Mouse (Mus musculus) embryo, embryonic 11.5 days (tissue): ENCODE measurements at regions not wholly inside any gene's neighbourhood (a gene's known extent, or its start where the extent isn't known, plus 50 kb on each side); places are given as distances from the start of the nearest gene placed in this dataset.

Experiments
- DNase-seq: peaks from one replicate; pipeline ENCODE4 v3.0.0-alpha.2; 2012; ENCODE audit warnings: low read depth, low spot score

DNA sequence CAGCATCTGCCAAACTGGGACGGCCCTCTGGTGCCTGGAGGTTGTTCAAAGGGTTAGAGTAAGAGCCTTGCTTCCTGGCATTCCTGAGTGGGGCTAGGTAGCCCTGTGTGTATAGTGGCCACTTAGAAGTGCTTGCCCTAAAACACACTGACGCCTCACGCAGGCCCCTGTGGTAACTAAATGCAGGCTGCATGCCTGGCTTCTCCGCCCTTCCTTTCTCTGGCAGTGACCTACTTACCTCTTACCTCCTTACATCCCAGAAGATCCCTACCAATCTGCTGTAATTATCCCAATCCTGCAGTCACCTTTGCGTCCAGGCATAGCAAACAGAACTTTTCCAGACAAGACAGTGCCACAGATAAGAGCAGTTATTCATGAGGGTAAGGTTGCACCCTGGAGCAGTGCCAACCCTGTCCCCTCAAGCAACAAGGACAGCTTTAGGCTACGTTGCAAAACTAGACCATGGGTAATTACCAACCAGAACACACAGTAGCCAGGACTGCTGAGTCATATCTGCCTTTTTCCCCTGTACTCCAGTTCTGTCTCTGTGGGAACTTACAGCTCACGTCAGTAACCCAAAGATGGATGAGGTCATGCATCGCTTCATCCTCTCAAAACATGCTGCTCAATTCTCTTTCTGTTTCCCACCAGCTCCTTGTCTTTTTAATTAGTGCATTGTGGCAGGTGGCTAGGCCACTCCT lies 237.6 kb upstream of the Stt3b start:
- no peak for DNase-seq

DNA sequence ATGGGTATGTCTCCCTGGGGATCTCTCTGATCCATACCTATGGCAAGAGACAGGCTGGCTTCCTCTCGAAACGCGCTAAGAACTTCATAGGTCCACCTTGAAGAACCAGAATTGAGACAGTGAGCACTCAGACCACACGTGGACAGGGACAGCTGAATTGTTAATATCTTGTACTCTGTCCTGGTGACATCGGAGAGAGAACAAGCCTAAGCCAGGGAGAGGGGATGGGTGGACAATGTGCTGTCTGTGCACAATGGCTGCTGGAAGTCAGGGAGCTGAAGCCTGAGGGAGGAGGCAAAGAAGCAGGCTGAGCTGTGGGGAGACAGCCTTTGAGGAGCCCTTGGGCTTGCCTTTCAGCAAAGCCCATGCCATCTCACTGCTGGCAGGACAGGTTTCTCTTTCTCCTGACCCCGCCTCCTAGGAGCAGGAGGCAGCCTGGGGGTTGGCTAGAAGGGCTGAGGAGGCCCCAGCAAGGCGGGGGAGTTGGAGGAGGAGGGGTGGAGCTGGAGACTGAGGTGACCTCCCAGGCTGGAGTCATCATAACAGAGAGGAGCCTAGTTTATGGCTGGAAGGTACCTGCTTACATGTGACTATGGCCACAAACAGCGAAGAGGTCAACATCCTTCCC lies 238.6 kb upstream of the Stt3b start:
- no peak for DNase-seq

GRCm38 (mm10) chr9:115551080-115551479 lies 240.9 kb upstream of the Stt3b start:
- no peak for DNase-seq

- DNase-seq: no peak
These were observed 241.3 kb upstream of the Stt3b start for GRCm38 (mm10) chr9:115551501-115551900.

- DNase-seq: no peak
These were observed 247.9 kb upstream of the Stt3b start for GRCm38 (mm10) chr9:115558131-115558530.

DNA sequence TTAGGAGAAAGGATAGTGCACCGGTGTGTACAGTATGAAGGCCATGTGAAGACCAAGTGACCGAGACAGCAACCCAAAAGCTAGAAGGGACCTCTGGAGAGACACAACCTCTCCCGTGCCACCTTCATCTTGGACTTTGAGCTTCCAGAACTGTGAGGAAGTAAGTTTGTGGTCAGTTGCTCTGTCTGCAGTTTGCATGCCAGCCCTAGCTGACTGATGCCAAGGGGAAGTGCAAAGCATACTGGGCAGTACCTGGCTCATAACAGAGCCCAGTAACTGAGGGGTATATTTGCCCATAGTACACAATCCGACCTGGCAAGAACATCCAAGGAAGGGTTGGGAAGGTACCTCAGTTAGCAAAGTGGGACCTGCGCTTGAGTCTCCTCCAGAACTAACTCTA lies 249.3 kb upstream of the Stt3b start:
- DNase-seq: no peak

- no peak for DNase-seq
These were observed 251.0 kb upstream of the Stt3b start for GRCm38 (mm10) chr9:115561207-115561606.

DNA sequence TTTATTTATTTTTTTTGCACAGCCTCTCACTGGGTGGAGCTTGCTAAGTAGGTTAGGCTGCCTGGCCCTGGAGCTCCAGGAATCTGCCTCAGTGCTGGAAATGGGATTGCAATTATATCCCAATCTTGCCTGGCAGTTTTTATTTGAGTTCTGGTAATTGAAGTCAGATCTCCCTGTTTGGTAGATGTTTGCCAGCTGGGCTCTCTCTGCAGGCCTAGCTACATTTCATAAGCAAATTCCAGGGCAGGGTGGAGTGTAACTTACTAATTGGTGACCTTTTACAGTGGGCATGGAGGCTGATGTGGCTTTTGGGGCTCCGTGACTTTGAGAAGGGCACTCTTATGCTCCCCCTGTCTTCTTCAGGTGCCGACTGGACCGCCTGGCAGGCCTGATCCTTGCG lies 252.6 kb upstream of the Stt3b start:
- no peak for DNase-seq

GRCm38 (mm10) chr9:115564366-115564765 lies 254.1 kb upstream of the Stt3b start:
- no peak for DNase-seq

DNA sequence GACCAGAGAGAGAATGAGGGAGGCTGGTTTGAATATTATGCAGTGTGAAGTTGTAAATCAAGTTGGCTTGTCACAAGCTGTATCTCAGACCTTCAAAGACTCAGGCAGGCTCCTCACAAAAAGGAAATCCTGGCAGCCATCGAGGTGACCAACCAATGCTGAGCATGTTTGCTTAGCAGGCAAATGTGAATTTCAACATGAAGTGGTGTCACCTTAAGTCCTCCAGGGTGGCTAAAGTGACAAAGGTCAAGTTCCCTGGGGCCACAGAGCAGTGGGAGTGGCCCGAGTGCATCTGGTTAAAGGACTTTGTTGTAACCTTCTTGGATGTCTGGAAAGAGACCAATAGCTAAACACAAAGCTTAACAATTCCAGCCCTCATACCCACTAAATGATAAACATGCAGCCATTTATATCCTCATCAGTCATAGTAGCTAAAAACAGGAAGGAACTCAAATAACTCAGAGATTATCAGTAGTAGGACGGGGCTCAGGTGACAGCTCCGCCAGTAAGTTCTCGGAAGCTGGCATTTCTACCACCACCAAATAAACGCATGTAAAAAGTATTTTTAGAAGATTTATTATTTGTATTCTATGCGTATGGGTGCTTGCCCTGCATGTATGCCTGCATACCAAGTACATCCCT lies 258.6 kb upstream of the Stt3b start:
- no peak for DNase-seq

DNA sequence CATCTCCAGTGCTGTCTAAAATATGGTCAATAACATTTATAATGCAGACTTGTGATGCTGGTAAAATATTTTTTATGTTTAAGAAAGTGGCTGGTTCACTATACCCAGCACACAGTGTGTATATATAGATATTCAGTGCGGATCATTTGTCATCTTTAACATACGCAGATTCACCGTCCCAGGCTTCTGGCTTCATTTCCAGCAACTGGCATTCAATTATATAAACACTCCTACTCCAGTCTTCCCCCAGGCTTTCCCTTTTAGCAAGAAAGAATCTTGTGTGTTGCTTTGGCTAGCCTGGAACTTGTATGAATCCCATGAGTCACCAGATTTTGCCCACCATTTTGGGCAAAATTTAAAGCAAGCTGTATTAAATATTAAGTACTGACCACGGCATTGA lies 260.8 kb upstream of the Stt3b start:
- no peak for DNase-seq

DNA sequence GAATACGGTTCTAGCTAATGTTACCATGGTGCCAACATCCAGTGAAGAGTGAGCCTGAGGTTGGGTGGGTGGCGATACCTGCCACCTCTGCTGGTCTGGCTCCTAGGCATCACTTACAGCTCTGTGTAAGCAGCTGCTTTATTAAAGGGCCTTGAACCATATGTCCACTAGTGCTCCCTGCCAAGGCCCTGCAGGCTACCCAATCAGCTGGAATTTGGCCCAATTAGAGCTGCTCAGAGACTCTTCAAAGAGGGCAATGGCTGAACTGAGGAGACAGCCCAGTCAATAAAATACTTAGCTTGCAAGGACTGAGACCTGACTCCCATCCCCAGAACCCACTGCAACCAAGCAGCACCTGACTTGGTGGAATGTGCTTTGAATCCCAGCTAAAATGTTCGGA lies 270.9 kb upstream of the Stt3b start:
- no peak for DNase-seq

DNA sequence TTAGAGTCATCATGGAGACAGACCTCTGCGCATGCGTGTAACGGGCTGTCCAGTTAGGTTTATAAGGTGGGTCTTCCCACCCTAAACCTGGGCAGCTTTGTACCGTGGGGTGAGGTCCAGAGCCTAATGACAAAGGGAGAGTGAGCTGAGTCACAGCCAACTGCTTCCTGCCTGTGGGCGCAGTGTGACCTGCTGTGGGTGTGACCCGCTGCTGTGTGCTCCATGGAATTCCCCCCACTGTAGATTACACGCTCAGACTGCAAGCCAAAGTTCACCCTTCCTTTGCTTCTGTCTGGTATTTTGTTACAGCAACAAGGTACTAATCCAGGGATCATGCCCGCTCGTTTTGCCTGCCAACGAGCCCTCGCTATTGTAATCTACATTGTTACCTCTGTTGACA lies 273.3 kb upstream of the Stt3b start:
- no peak for DNase-seq

- DNase-seq: no peak
These were observed 274.7 kb upstream of the Stt3b start for GRCm38 (mm10) chr9:115584874-115585273.

DNA sequence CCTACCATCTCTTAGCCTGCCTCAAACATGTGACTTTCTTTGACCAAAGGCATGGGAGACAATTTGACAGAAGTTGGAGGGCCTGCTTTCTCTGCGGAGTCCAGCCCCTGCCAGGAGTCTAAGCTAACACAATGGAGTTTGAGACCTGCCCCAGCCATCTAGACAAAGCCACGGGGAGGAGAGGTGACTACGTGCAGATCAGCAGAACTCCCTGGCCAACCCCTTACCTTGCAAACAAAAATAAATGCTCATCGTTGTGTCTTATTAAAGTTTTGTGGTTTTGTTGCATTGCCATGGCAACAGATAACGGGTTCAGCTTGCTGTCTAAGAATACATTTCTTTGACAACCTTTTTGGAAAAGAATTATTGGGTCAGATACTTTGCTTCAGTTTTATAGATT lies 282.2 kb upstream of the Stt3b start:
- no peak for DNase-seq

GRCm38 (mm10) chr9:115600228-115600627 lies 290.0 kb upstream of the Stt3b start:
- no peak for DNase-seq

GRCm38 (mm10) chr9:115600826-115601225 lies 290.6 kb upstream of the Stt3b start:
- no peak for DNase-seq

DNA sequence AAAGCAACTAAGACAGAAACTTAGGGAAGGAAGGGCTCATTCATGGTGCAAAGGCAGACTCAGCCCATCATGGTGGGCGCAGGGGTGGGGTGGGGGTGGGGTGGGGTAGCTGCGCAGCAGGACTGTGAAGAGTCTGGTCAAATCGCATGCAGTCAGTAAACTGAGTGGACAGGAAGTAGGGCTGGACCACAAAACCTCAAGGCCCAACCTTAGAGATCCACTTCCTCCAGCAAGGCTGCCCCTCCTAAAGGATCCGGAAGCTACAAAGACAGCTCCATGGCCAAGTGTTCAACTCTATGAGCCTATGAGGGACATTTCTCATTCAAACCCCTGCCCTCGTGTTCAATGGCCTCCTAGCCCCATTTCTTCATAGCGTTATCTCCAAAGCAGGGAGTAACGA lies 292.6 kb upstream of the Stt3b start:
- no peak for DNase-seq

- no peak for DNase-seq
These were observed 294.2 kb upstream of the Stt3b start for GRCm38 (mm10) chr9:115604450-115604849.

- no peak for DNase-seq
These were observed 294.9 kb upstream of the Stt3b start for GRCm38 (mm10) chr9:115604968-115605682.

DNA sequence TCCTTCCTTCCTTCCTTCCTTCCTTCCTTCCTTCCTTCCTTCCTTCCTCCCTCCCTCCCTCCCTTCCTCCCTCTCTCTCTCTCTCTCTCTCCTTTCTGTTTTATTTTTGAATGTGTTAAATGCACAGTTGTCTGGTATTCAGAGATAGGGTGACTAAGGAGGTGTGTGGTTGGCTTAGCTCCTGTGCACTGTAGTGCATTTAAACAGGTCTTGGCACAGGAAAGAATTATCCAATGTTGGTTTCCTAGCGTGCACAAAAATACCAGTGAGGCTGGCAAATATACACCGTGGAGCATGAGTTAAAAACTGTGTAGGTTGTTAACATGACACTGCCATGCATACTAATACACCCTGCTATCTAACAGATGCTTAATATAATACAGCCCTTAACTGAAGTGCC lies 297.7 kb upstream of the Stt3b start:
- no peak for DNase-seq

- no peak for DNase-seq
These were observed 298.2 kb upstream of the Stt3b start for GRCm38 (mm10) chr9:115608377-115608776.

- no peak for DNase-seq
These were observed 299.4 kb upstream of the Gadl1 start for GRCm38 (mm10) chr9:115609904-115610303.
